Mouse (Mus musculus) liver, postnatal 0 days (tissue): Measurements from ENCODE around the gene Eif2b4. TPM values are rescaled to one million over a fixed set of nuclear protein-coding genes. Genes with fewer than 3 reads are reported as not detected.
A peak's percentile ranks its signal among the peaks of the same experiment; 100 is the strongest.

Source experiments
- ATAC-seq: fragments of 200-750 bp; cut with Nextera tagmentation; 2 replicates; pipeline ENCODE4 v1.8.0; 2017; ENCODE audit warnings: mild to moderate bottlenecking, moderate library complexity
- DNase-seq: peaks from one replicate; pipeline ENCODE4 v3.0.0-alpha.2; 2016
- H3K27ac ChIP-seq: fragments of 300-500 bp; sonication (generic); 2 replicates; pipeline ENCODE4 v1.5.1; 2014; ENCODE audit warnings: antibody characterized with exemption, moderate library complexity, mild to moderate bottlenecking, low read depth
- H3K27me3 ChIP-seq: fragments of 300-500 bp; sonication (generic); 2 replicates; pipeline ENCODE4 v1.6.1; 2014; ENCODE audit warnings: low read length, control low read depth, mixed read lengths; ENCODE audit not compliant: insufficient read depth
- H3K36me3 ChIP-seq: fragments of 300-500 bp; sonication (generic); replicated peaks from 2 replicates; pipeline ENCODE4 v1.6.1; 2014; ENCODE audit warnings: mild to moderate bottlenecking, control low read depth, low read length, moderate library complexity, mixed read lengths; ENCODE audit not compliant: insufficient read depth
- H3K4me1 ChIP-seq: fragments of 300-500 bp; sonication (generic); 2 replicates; pipeline ENCODE4 v1.6.1; 2014; ENCODE audit warnings: antibody characterized with exemption, mild to moderate bottlenecking, control low read depth; ENCODE audit not compliant: insufficient read depth
- H3K4me2 ChIP-seq: fragments of 300-500 bp; sonication (generic); 2 replicates; pipeline ENCODE4 v1.6.1; 2014; ENCODE audit warnings: low read depth, mild to moderate bottlenecking, low read length, moderate library complexity, mixed read lengths
- H3K4me3 ChIP-seq: fragments of 300-500 bp; sonication (generic); 2 replicates; pipeline ENCODE4 v1.5.1; 2014; ENCODE audit warnings: low read depth, low read length
- H3K9ac ChIP-seq: fragments of 300-500 bp; sonication (generic); replicated peaks from 2 replicates; pipeline ENCODE4 v1.6.1; 2014; ENCODE audit warnings: mild to moderate bottlenecking, moderate library complexity
- H3K9me3 ChIP-seq: fragments of 300-500 bp; sonication (generic); 2 replicates; pipeline ENCODE4 v1.6.1; 2016; ENCODE audit warnings: mild to moderate bottlenecking, control low read depth, low read length, mixed read lengths
- CTCF ChIP-seq: sonication (generic); IDR thresholded peaks from 2 replicates; pipeline ENCODE4 v1.5.1; 2016; ENCODE audit warnings: antibody characterized with exemption, low read depth
- EP300 ChIP-seq: IDR thresholded peaks from 2 replicates; pipeline ENCODE4 v1.6.1; 2016; ENCODE audit warnings: antibody characterized with exemption, low read depth, mild to moderate bottlenecking
- WGBS: fragments of 180-500 bp; shearing (Covaris S2); extraction: QIAGEN DNeasy Blood & Tissue Kit; methylation state at CpG from one replicate; pipeline ENCODE4 v1.1.7; 2014; ENCODE audit not compliant: insufficient replicate concordance; 5-methylcytosine and 5-hydroxymethylcytosine counted together
- polyA plus RNA-seq: library from polyadenylated mRNA; unstranded; fragments of >200 nt; fragmentation: Nextera tagmentation; extraction: Ambion mirVana; gene quantifications from 2 replicates; pipeline ENCODE4 v1.2.1, GENCODE M21; 2015

Gene Eif2b4
- 35.5 and 36.8 TPM in 2 replicates for polyA plus RNA-seq

GRCm38 (mm10) chr5:31192939-31193630 is at the start of gene Eif2b4, which contains the start of gene Snx17:
Gene Eif2b4 (minus strand): TSS chr5:31193430.
Gene Snx17 (plus strand): TSS chr5:31193227.
- ATAC-seq (peak; percentile 95), DNase-seq (peak; percentile 100)
- Histone ChIP-seq H3K9me3 (no peaks in the 10 kb centered on the region), H3K27me3 (no peaks in the 10 kb centered on the region), H3K4me1 (peaks cover 17% of the 10 kb centered on the region), H3K9ac (peak within 1 kb of the TSS; percentile 89), H3K4me2 (peak within 1 kb of the TSS; percentile 86), H3K36me3 (peaks cover 56% of the 10 kb centered on the region), H3K27ac (peak within 1 kb of the TSS; percentile 94), H3K4me3 (peak within 1 kb of the TSS; percentile 74)
- WGBS: under 1% methylated on average over 48 of the region's 48 CpGs
- TF ChIP-seq CTCF (peak; percentile 93), EP300 (peak; percentile 40; the same call in 1 of the 2 replicates)

GRCm38 (mm10) chr5:31242191-31242590 is 49.0 kb upstream of the Eif2b4 start:
- peak overlapping the region; percentile 93 for H3K4me3 ChIP-seq
- DNase-seq (no peak), ATAC-seq (no peak)
- H3K27ac ChIP-seq: peak overlapping the region; percentile 98
- peaks cover 35% of the 10 kb centered on the region for H3K36me3 ChIP-seq
- peak overlapping the region; percentile 92 for H3K4me2 ChIP-seq
- H3K9me3 ChIP-seq: no peaks in the 10 kb centered on the region
- no peaks in the 10 kb centered on the region for H3K27me3 ChIP-seq
- TF ChIP-seq CTCF (no peak), EP300 (no peak)
- H3K4me1 ChIP-seq: peaks cover 8% of the 10 kb centered on the region
- WGBS: 27% methylated on average over 10 of the region's 10 CpGs
- H3K9ac ChIP-seq: peak overlapping the region; percentile 96

GRCm38 (mm10) chr5:31241522-31242034 is 48.3 kb upstream of the Eif2b4 start:
- H3K4me3 ChIP-seq: peak overlapping the region; percentile 93
- peak overlapping the region; percentile 92 for H3K4me2 ChIP-seq
- under 1% methylated on average over 13 of the region's 13 CpGs for WGBS
- H3K27me3 ChIP-seq: no peaks in the 10 kb centered on the region
- peak overlapping the region; percentile 98 for H3K27ac ChIP-seq
- H3K9me3 ChIP-seq: no peaks in the 10 kb centered on the region
- H3K36me3 ChIP-seq: peaks cover 29% of the 10 kb centered on the region
- H3K9ac ChIP-seq: peak overlapping the region; percentile 96
- no peak for DNase-seq
- peaks cover 8% of the 10 kb centered on the region for H3K4me1 ChIP-seq
- no peak for ATAC-seq
- TF ChIP-seq CTCF (no peak), EP300 (no peak)

GRCm38 (mm10) chr5:31240637-31241521 is 47.6 kb upstream of the Eif2b4 start, which contains the start of the genes Nrbp1 and Gm9970:
Gene Nrbp1 (plus strand): TSS chr5:31240864.
Gene Gm9970 (minus strand): TSS chr5:31241232.
- H3K27ac ChIP-seq: peak within 1 kb of the TSS; percentile 98
- H3K4me3 ChIP-seq: peak within 1 kb of the TSS; percentile 93
- TF ChIP-seq EP300: no peak
- TF ChIP-seq CTCF: peak; percentile 7; the same call in 1 of the 2 replicates
- no peaks in the 10 kb centered on the region for H3K27me3 ChIP-seq
- WGBS: under 1% methylated on average over 81 of the region's 103 CpGs
- peak within 1 kb of the TSS; percentile 92 for H3K4me2 ChIP-seq
- peak; percentile 97 for DNase-seq
- H3K9ac ChIP-seq: peak within 1 kb of the TSS; percentile 96
- no peaks in the 10 kb centered on the region for H3K9me3 ChIP-seq
- peaks cover 8% of the 10 kb centered on the region for H3K4me1 ChIP-seq
- H3K36me3 ChIP-seq: peaks cover 22% of the 10 kb centered on the region
- peak; percentile 98 for ATAC-seq

GRCm38 (mm10) chr5:31226641-31227040 is 33.4 kb upstream of the Eif2b4 start:
- Histone ChIP-seq H3K36me3 (no peaks in the 10 kb centered on the region), H3K27ac (no peak overlapping the region), H3K9me3 (no peaks in the 10 kb centered on the region), H3K4me1 (no peaks in the 10 kb centered on the region), H3K4me3 (no peak overlapping the region), H3K4me2 (no peak overlapping the region), H3K9ac (no peak overlapping the region), H3K27me3 (no peaks in the 10 kb centered on the region)
- WGBS: 57% methylated on average over 1 of the region's 1 CpGs
- ATAC-seq (no peak), DNase-seq (no peak)
- TF ChIP-seq EP300 (no peak), CTCF (no peak)
